Mouse (Mus musculus) gastrocnemius, adult 2 months (tissue): ENCODE results near the gene Plcxd3. TPM values are rescaled to one million over a fixed set of nuclear protein-coding genes. Genes with fewer than 3 reads are reported as not detected.

Source experiments
- DNase-seq: peaks from one replicate; pipeline ENCODE4 v3.0.0; 2022
- H3K27ac ChIP-seq: fragments of 200-600 bp; 2 replicates; pipeline ENCODE4 v1.8.1; 2022; ENCODE audit warnings: mild to moderate bottlenecking
- H3K4me3 ChIP-seq: fragments of 200-600 bp; 2 replicates; pipeline ENCODE4 v1.8.1; 2022; ENCODE audit warnings: mild to moderate bottlenecking, moderate library complexity
- CTCF ChIP-seq: fragments of 200-600 bp; IDR thresholded peaks from 2 replicates; pipeline ENCODE4 v1.8.1; 2022; ENCODE audit warnings: antibody characterized with exemption, mild to moderate bottlenecking, moderate library complexity
- intact Hi-C: fragments of 180-260 bp; cut with DNase I; formaldehyde crosslinking; loops from one replicate; pipeline ENCODE4 v1.15.1; 2025
- long read RNA-seq, 2 experiments: library from polyadenylated mRNA; stranded (forward); transcript quantifications; one replicate each; pipeline ENCODE4 v2.0.0; 2021
- total RNA-seq, 2 experiments: library from RNA; stranded (reverse); gene quantifications; 2 replicates each; pipeline ENCODE4 v1.2.3; 2021

Gene Plcxd3
- under 1 TPM; 0.20 to 0.33 TPM for total RNA-seq
- long read RNA-seq, experiment 1, result 0 reads
- long read RNA-seq, experiment 2, result 0 reads

- H3K4me3 ChIP-seq, result peak within 1 kb of the TSS; percentile 60
- no peak for TF ChIP-seq CTCF
- intact Hi-C loops, result no loop called here
These were observed at the start of gene Plcxd3 for GRCm38 (mm10) chr15:4375423-4376220. Plcxd3 (plus strand) TSS chr15:4375491.

GRCm38 (mm10) chr15:4331867-4332266 is 43.4 kb upstream of the Plcxd3 start:
- intact Hi-C loops, result no loop called here
- Histone ChIP-seq H3K4me3 (no peak overlapping the region), H3K27ac (no peak overlapping the region)
- TF ChIP-seq CTCF, result no peak
- no peak for DNase-seq

More at GRCm38 (mm10) chr15:4375423-4376220, at the start of gene Plcxd3:
- H3K27ac ChIP-seq, result no peak within 1 kb of the TSS
- peak; percentile 21 for DNase-seq

DNA sequence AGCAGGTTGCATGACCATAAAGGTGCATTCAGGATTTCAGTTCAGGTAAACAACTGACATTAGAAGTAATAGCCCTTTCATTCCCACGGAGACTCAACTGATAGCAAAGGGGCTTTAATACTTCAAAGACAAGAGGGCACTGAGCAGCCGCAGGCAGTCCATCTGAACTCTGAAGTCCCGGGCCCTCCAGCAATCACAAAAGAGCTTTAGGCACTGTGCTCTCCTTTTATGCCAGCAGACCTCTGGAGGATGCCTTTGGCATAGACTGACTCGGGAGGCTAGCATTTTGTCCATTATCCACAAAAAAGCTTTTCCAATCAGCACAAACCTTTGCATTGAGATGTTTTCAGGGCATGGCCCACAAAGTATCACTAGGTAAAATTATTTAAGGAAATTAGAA is 33.7 kb upstream of the Plcxd3 start:
- DNase-seq, result no peak
- Histone ChIP-seq H3K27ac (no peak overlapping the region), H3K4me3 (no peak overlapping the region)
- intact Hi-C loops, result no loop called here
- no peak for TF ChIP-seq CTCF

DNA sequence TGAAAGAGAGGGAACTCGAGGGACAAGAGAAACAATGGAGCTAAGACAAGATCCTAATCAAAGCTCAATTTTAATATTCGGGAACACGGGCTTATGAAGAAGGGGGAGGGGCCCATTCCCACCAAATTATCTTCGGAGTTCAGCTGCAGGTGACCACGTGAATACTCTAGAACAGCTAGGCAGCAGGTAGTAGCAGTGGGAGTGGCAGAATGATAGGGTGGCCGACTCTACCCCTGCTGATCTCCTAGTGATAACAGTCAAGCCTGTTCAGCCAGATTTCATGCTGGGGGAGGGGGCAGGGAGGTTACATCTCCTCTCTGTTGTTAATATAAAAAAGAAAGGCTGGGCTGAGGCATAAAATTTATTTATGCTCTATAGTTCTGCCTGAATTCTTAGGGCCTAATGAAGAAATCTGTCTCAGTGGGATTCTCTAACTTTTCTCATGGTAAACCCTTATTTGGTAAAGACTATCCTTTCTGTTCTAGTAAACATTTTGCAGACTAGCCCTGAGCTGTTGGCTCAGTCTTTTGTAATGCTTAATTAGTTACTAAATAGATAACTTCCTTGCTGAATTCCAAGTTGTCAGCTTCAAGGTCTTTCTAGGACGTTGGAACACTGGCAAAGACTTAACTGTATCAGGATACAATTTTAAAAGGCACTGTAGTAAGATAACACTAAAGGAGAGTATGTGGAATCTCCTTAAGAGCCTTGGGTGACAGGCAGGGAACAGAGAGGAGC is 26.3 kb upstream of the Plcxd3 start:
- no peak overlapping the region for H3K27ac ChIP-seq
- DNase-seq, result no peak
- intact Hi-C loops, result no loop called here
- H3K4me3 ChIP-seq, result no peak overlapping the region
- no peak for TF ChIP-seq CTCF

- no peak overlapping the region for H3K27ac ChIP-seq
- intact Hi-C loops, result no loop called here
- no peak overlapping the region for H3K4me3 ChIP-seq
- no peak for TF ChIP-seq CTCF
- DNase-seq, result no peak
These were observed 18.9 kb upstream of the Plcxd3 start for GRCm38 (mm10) chr15:4356397-4356796.

DNA sequence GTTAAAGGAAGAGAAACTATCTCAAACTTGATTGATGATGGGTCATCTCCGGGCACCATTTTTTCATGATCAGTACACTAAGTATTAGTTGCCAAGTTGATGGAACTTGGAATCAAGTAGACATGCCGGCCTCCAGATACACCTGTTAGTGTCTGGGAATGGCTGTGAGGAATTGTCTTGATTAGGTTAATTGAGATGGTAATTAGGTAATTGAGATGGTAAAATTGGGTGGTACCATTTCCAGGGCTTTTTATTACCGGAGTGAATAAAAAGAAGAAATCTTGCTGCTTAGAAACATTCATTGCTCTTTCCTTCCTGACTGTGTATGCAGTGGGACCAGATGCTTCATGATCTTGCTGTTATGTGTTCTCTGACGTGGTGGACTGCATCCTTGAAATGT is 17.6 kb upstream of the Plcxd3 start:
- no peak overlapping the region for H3K27ac ChIP-seq
- H3K4me3 ChIP-seq, result no peak overlapping the region
- DNase-seq, result no peak
- intact Hi-C loops, result no loop called here
- no peak for TF ChIP-seq CTCF

- intact Hi-C loops, result no loop called here
- no peak for TF ChIP-seq CTCF
- Histone ChIP-seq H3K4me3 (no peak overlapping the region), H3K27ac (no peak overlapping the region)
- no peak for DNase-seq
These were observed 7.5 kb upstream of the Plcxd3 start for GRCm38 (mm10) chr15:4367801-4368200.

- Histone ChIP-seq H3K27ac (no peak overlapping the region), H3K4me3 (no peak overlapping the region)
- no peak for DNase-seq
- TF ChIP-seq CTCF, result no peak
- intact Hi-C loops, result no loop called here
These were observed 769 bp upstream of the Plcxd3 start for GRCm38 (mm10) chr15:4374453-4374990.

GRCm38 (mm10) chr15:4375031-4375422 is 264 bp upstream of the Plcxd3 start:
- DNase-seq, result no peak
- TF ChIP-seq CTCF, result no peak
- no peak overlapping the region for H3K27ac ChIP-seq
- H3K4me3 ChIP-seq, result peak overlapping the region; percentile 60
- intact Hi-C loops, result no loop called here

DNA sequence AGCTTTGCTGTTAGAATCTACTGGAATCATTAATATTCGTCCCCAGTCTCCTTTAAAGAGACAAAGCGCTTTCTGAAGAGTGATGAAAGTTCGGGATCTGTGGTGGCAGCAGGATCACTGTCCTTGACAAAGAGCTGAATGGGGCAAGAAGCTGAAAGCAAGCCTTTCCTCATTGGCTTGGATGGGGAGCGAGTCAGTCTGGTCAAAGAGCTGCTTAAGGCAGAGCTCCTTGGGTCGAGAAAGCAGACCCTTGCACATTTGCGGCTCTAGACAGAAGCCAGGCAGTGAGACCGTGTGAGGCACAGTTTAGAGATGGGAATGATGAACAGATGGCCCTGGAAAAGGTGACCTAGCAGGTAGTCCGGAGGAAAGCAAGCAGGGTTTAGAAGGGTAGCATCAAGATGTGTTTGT is 935 bp downstream of the Plcxd3 start:
- DNase-seq, result no peak
- TF ChIP-seq CTCF, result no peak
- Histone ChIP-seq H3K4me3 (peak overlapping the region; percentile 60), H3K27ac (no peak overlapping the region)
- intact Hi-C loops, result no loop called here

DNA sequence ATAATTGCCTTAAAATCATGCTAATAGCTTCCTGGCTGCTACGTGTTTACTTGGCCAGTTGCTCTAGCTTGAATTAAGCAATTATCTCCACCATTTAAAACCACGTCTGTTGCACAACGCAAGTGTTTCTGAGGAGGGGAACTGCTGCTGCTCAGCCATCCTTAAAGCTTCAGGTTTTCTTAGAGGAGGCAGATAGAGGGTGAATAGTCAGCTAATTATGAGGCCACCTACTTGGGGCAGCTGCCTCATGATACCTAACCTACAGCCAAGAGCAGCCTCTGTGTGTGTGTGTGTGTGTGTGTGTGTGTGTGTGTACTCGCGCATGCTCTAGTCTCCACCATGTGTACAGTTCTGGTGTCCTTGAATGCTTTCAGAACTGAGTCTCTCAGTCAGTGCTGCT is 3.5 kb downstream of the Plcxd3 start:
- TF ChIP-seq CTCF, result no peak
- intact Hi-C loops, result no loop called here
- Histone ChIP-seq H3K27ac (no peak overlapping the region), H3K4me3 (no peak overlapping the region)
- DNase-seq, result no peak

- no peak for DNase-seq
- no peak for TF ChIP-seq CTCF
- H3K4me3 ChIP-seq, result no peak overlapping the region
- no peak overlapping the region for H3K27ac ChIP-seq
- intact Hi-C loops, result no loop called here
These were observed 12.5 kb downstream of the Plcxd3 start for GRCm38 (mm10) chr15:4387774-4388173.

- intact Hi-C loops, result no loop called here
- no peak overlapping the region for H3K27ac ChIP-seq
- TF ChIP-seq CTCF, result no peak
- no peak for DNase-seq
- H3K4me3 ChIP-seq, result no peak overlapping the region
These were observed 24.8 kb downstream of the Plcxd3 start for GRCm38 (mm10) chr15:4400096-4400495.
